Mouse (Mus musculus) CH12.LX (cell line): ENCODE data around the gene Mum1. TPM values are rescaled to one million over a fixed set of nuclear protein-coding genes. Genes with fewer than 3 reads are reported as not detected.
A peak's percentile ranks its signal among the peaks of the same experiment; 100 is the strongest.

Experiments
- DNase-seq: peaks from one replicate; pipeline ENCODE4 v3.0.0-alpha.2; 2013; ENCODE audit errors: extremely low read depth
- H3K27ac ChIP-seq: 2 replicates; pipeline ENCODE4 v1.5.1; 2012; ENCODE audit warnings: low read depth, mild to moderate bottlenecking, control low read depth, moderate library complexity; ENCODE audit not compliant: insufficient read depth
- H3K27me3 ChIP-seq: replicated peaks from 2 replicates; pipeline ENCODE3; 2012; ENCODE audit warnings: inconsistent platforms
- H3K36me3 ChIP-seq, 2 experiments: replicated peaks in 1 of 2; 2 replicates each; pipeline versions ENCODE3 to v1.6.1; 2012; ENCODE audit warnings: inconsistent platforms in 1 of 2, low read length in 1 of 2, mild to moderate bottlenecking in 1 of 2, mixed read lengths in 1 of 2, moderate library complexity in 1 of 2; ENCODE audit not compliant: control insufficient read depth in 1 of 2, insufficient read depth in 1 of 2
- H3K4me1 ChIP-seq, 2 experiments: 2 replicates each; pipeline ENCODE4 v1.6.1; 2012; ENCODE audit warnings: inconsistent platforms in 1 of 2, moderate library complexity in 1 of 2; ENCODE audit not compliant: insufficient read depth in 2 of 2, control insufficient read depth in 1 of 2
- H3K4me2 ChIP-seq: 2 replicates; pipeline ENCODE4 v1.6.1; 2012; ENCODE audit warnings: low read depth, mild to moderate bottlenecking, control low read depth; ENCODE audit not compliant: poor library complexity, insufficient read depth, severe bottlenecking
- H3K4me3 ChIP-seq, 3 experiments: fragments of 150-350 bp in 1 of 3; sonication (generic) in 1 of 3; replicated peaks in 1 of 3; 2 replicates each; pipeline versions ENCODE3 to v1.5.1; 2011 to 2012; ENCODE audit warnings: low read depth in 2 of 3, low read length in 2 of 3, mild to moderate bottlenecking in 2 of 3, moderate library complexity in 2 of 3, control low read depth in 1 of 3, improper control_type of control experiment in 1 of 3, inconsistent platforms in 1 of 3, mixed read lengths in 1 of 3; ENCODE audit not compliant: poor library complexity in 1 of 3
- H3K79me2 ChIP-seq: replicated peaks from 2 replicates; pipeline ENCODE4 v1.6.1; 2012; ENCODE audit warnings: mild to moderate bottlenecking, moderate library complexity; ENCODE audit not compliant: control insufficient read depth, poor library complexity, insufficient read depth, severe bottlenecking; ENCODE audit errors: extremely low read depth
- H3K9ac ChIP-seq: 2 replicates; pipeline ENCODE4 v1.6.1; 2012; ENCODE audit warnings: low read depth, mild to moderate bottlenecking, control low read depth, moderate library complexity; ENCODE audit not compliant: insufficient read depth
- H3K9me3 ChIP-seq: replicated peaks from 2 replicates; pipeline ENCODE3; 2012; ENCODE audit warnings: low read length, inconsistent platforms, mixed read lengths
- BHLHE40 ChIP-seq: IDR thresholded peaks from 2 replicates; pipeline ENCODE4 v1.6.1; 2011; ENCODE audit warnings: mild to moderate bottlenecking, low read depth, low read length, improper control_type of control experiment
- CHD1 ChIP-seq: IDR thresholded peaks from 2 replicates; pipeline ENCODE4 v1.6.1; 2012; ENCODE audit warnings: low read depth, low read length, improper control_type of control experiment, inconsistent platforms
- CHD2 ChIP-seq: IDR thresholded peaks from 2 replicates; pipeline ENCODE4 v1.6.1; 2011; ENCODE audit warnings: low read length, improper control_type of control experiment
- CTCF ChIP-seq, 2 experiments: IDR thresholded peaks in 1 of 2; conservative IDR thresholded peaks in 1 of 2; 2 replicates each; pipeline ENCODE4 v1.5.1; 2011 to 2012; ENCODE audit warnings: low read depth in 2 of 2, low read length in 2 of 2, improper control_type of control experiment in 1 of 2, inconsistent platforms in 1 of 2, mild to moderate bottlenecking in 1 of 2, moderate library complexity in 1 of 2
- E2F4 ChIP-seq: IDR thresholded peaks from 2 replicates; pipeline ENCODE4 v1.6.1; 2011; ENCODE audit warnings: low read depth, low read length, improper control_type of control experiment; ENCODE audit not compliant: insufficient replicate concordance
- ELF1 ChIP-seq: IDR thresholded peaks from 2 replicates; pipeline ENCODE4 v1.6.1; 2014; ENCODE audit warnings: low read depth, mild to moderate bottlenecking, inconsistent platforms, low read length, improper control_type of control experiment
- EP300 ChIP-seq: IDR thresholded peaks from 2 replicates; pipeline ENCODE4 v1.6.1; 2011; ENCODE audit warnings: low read length, improper control_type of control experiment
- ETS1 ChIP-seq: conservative IDR thresholded peaks from 2 replicates; pipeline ENCODE4 v1.6.1; 2012; ENCODE audit warnings: low read depth, mild to moderate bottlenecking, inconsistent platforms, low read length, improper control_type of control experiment, moderate library complexity
- GABPA ChIP-seq: IDR thresholded peaks from 2 replicates; pipeline ENCODE4 v1.6.1; 2012; ENCODE audit warnings: low read depth, low read length, improper control_type of control experiment, inconsistent platforms; ENCODE audit not compliant: insufficient replicate concordance
- HCFC1 ChIP-seq: IDR thresholded peaks from 2 replicates; pipeline ENCODE4 v1.6.1; 2012; ENCODE audit warnings: low read depth, mild to moderate bottlenecking, inconsistent platforms, low read length, improper control_type of control experiment
- IRF4 ChIP-seq: IDR thresholded peaks from 2 replicates; pipeline ENCODE4 v1.6.1; 2014; ENCODE audit warnings: low read depth, mild to moderate bottlenecking, inconsistent platforms, low read length, improper control_type of control experiment
- JUN ChIP-seq: IDR thresholded peaks from 2 replicates; pipeline ENCODE4 v1.6.1; 2011; ENCODE audit warnings: low read depth, mild to moderate bottlenecking, low read length, improper control_type of control experiment, moderate library complexity; ENCODE audit not compliant: insufficient read depth
- JUND ChIP-seq: conservative IDR thresholded peaks from 2 replicates; pipeline ENCODE4 v1.6.1; 2011; ENCODE audit warnings: low read depth, low read length, improper control_type of control experiment
- KAT2A ChIP-seq: IDR thresholded peaks from 2 replicates; pipeline ENCODE4 v1.6.1; 2012; ENCODE audit warnings: low read length, improper control_type of control experiment, inconsistent platforms; ENCODE audit not compliant: insufficient replicate concordance
- MAFK ChIP-seq: IDR thresholded peaks from 2 replicates; pipeline ENCODE4 v1.6.1; 2011; ENCODE audit warnings: low read length, improper control_type of control experiment; ENCODE audit not compliant: insufficient replicate concordance
- MAX ChIP-seq: IDR thresholded peaks from 2 replicates; pipeline ENCODE4 v1.6.1; 2011; ENCODE audit warnings: low read length, improper control_type of control experiment
- MAZ ChIP-seq: IDR thresholded peaks from 2 replicates; pipeline ENCODE4 v1.6.1; 2012; ENCODE audit warnings: low read depth, mild to moderate bottlenecking, inconsistent platforms, low read length, improper control_type of control experiment, moderate library complexity
- MEF2A ChIP-seq: IDR thresholded peaks from 2 replicates; pipeline ENCODE4 v1.6.1; 2014; ENCODE audit warnings: low read depth, mild to moderate bottlenecking, inconsistent platforms, low read length, improper control_type of control experiment, borderline replicate concordance
- MXI1 ChIP-seq: IDR thresholded peaks from 2 replicates; pipeline ENCODE4 v1.6.1; 2011; ENCODE audit warnings: mild to moderate bottlenecking, low read depth, low read length, improper control_type of control experiment
- MYC ChIP-seq: IDR thresholded peaks from 2 replicates; pipeline ENCODE4 v1.6.1; 2011; ENCODE audit warnings: low read depth, mild to moderate bottlenecking, improper control_type of control experiment, low read length
- NELFE ChIP-seq: IDR thresholded peaks from 2 replicates; pipeline ENCODE4 v1.6.1; 2011; ENCODE audit warnings: low read depth, low read length, improper control_type of control experiment
- NRF1 ChIP-seq: IDR thresholded peaks from 2 replicates; pipeline ENCODE4 v1.6.1; 2014; ENCODE audit warnings: low read depth, mild to moderate bottlenecking, inconsistent platforms, low read length, improper control_type of control experiment, moderate library complexity
- PAX5 ChIP-seq: IDR thresholded peaks from 2 replicates; pipeline ENCODE4 v1.6.1; 2012; ENCODE audit warnings: low read length, inconsistent platforms, mixed read lengths
- POLR2A ChIP-seq: IDR thresholded peaks from 2 replicates; pipeline ENCODE4 v1.6.1; 2011; ENCODE audit warnings: low read depth, mild to moderate bottlenecking, improper control_type of control experiment, low read length
- POLR2AphosphoS2 ChIP-seq: IDR thresholded peaks from 2 replicates; pipeline ENCODE4 v1.6.1; 2011; ENCODE audit warnings: low read depth, low read length, improper control_type of control experiment
- RAD21 ChIP-seq: IDR thresholded peaks from 2 replicates; pipeline ENCODE4 v1.6.1; 2011; ENCODE audit warnings: low read depth, mild to moderate bottlenecking, low read length, improper control_type of control experiment, moderate library complexity
- RCOR1 ChIP-seq: conservative IDR thresholded peaks from 2 replicates; pipeline ENCODE4 v1.6.1; 2012; ENCODE audit warnings: low read depth, mild to moderate bottlenecking, inconsistent platforms, low read length, improper control_type of control experiment
- SIN3A ChIP-seq: IDR thresholded peaks from 2 replicates; pipeline ENCODE4 v1.6.1; 2012; ENCODE audit warnings: low read length, improper control_type of control experiment, inconsistent platforms
- SMC3 ChIP-seq: IDR thresholded peaks from 2 replicates; pipeline ENCODE4 v1.6.1; 2011; ENCODE audit warnings: low read depth, low read length, improper control_type of control experiment
- TBP ChIP-seq: conservative IDR thresholded peaks from 2 replicates; pipeline ENCODE4 v1.6.1; 2011; ENCODE audit warnings: low read depth, low read length, improper control_type of control experiment
- TCF12 ChIP-seq: IDR thresholded peaks from 2 replicates; pipeline ENCODE4 v1.6.1; 2014; ENCODE audit warnings: low read depth, mild to moderate bottlenecking, inconsistent platforms, low read length, improper control_type of control experiment
- UBTF ChIP-seq: IDR thresholded peaks from 2 replicates; pipeline ENCODE4 v1.6.1; 2012; ENCODE audit warnings: low read depth, mild to moderate bottlenecking, inconsistent platforms, low read length, improper control_type of control experiment, moderate library complexity
- USF1 ChIP-seq: IDR thresholded peaks from 2 replicates; pipeline ENCODE4 v1.6.1; 2014; ENCODE audit warnings: low read depth, mild to moderate bottlenecking, inconsistent platforms, low read length, improper control_type of control experiment
- USF2 ChIP-seq: conservative IDR thresholded peaks from 2 replicates; pipeline ENCODE4 v1.6.1; 2011; ENCODE audit warnings: low read depth, low read length, improper control_type of control experiment
- ZC3H11A ChIP-seq: IDR thresholded peaks from 2 replicates; pipeline ENCODE4 v1.6.1; 2012; ENCODE audit warnings: low read depth, mild to moderate bottlenecking, inconsistent platforms, low read length, improper control_type of control experiment
- ZKSCAN1 ChIP-seq: IDR thresholded peaks from 2 replicates; pipeline ENCODE4 v1.6.1; 2012; ENCODE audit warnings: low read depth, inconsistent platforms, low read length, improper control_type of control experiment, borderline replicate concordance
- ZMIZ1 ChIP-seq: IDR thresholded peaks from 2 replicates; pipeline ENCODE4 v1.6.1; 2012; ENCODE audit warnings: low read depth, mild to moderate bottlenecking, inconsistent platforms, low read length, improper control_type of control experiment
- ZNF384 ChIP-seq: IDR thresholded peaks from 2 replicates; pipeline ENCODE4 v1.6.1; 2012; ENCODE audit warnings: low read depth, low read length, improper control_type of control experiment, inconsistent platforms
- dilution Hi-C: fragments of 300-500 bp; cut with MboI; formaldehyde crosslinking; loops from 2 replicates; pipeline ENCODE4 v1.14.3; 2020; ENCODE audit warnings: low sequenced_read_pairs; ENCODE audit not compliant: extremely low pct_unique_long_range_greater_than_20kb, extremely low pct_ligation_motif_present
- in situ Hi-C: fragments of 300-500 bp; cut with MboI; formaldehyde crosslinking; loops from 3 replicates; pipeline ENCODE4 v1.14.3; 2019; ENCODE audit warnings: low sequenced_read_pairs, low pct_ligation_motif_present, low pct_unique_long_range_greater_than_20kb, mixed read lengths
- polyA plus RNA-seq: library from polyadenylated mRNA; unstranded; fragments of >175 nt; gene quantifications from 2 replicates; pipeline ENCODE4 v1.2.1, GENCODE M21; 2012; ENCODE audit warnings: low read depth; ENCODE audit not compliant: insufficient read length
- total RNA-seq, 2 experiments: library from RNA; depleted of rRNA; stranded (reverse); fragments of 300-350 nt in 1 of 2; fragments of >200 nt in 1 of 2; gene quantifications; 2 replicates each; pipeline ENCODE4 v1.2.3; 2012 to 2014

Mum1 gene
- total and polyA plus RNA-seq, 3 experiments: 22.9 to 35.6 (median 25.1) TPM

DNA sequence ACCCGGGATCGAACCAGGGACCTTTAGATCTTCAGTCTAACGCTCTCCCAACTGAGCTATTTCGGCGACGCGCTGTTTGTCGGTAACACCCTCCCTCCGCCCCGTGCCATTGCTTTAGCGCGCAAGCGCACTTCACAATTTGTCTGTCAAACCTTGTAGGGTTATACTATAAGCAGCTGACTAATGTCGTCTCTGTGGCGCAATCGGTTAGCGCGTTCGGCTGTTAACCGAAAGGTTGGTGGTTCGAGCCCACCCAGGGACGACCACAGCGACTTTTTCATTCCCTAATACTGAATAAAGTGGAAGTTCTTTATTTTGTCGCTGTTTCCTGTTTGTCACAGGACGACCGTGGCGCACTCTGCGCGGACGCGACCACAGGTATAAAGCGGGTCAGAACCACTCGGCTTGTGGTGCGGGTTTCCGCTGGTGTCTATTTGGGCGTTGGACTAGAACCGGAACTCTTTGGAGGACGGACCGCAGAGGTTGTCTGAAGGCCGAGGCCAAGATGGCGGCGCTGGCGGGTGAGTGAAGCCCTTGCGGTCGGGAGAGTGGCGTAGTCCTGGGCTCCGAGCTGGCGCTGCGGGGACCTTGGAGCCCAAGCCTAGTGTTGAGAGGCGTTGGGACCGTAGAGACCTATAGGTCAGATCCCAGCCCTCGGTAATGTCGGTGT, 22.9 kb downstream of the Mum1 start, which contains the start of gene Ndufs7:
TSS of gene Ndufs7 (plus strand) at position 151 of the 670 bp plus-strand sequence.
- in situ Hi-C loops: loop anchor here (5.0 kb wide), 1 partner anchor 72 kb away; the partner anchor contains the start of gene Efna2
- H3K9me3 ChIP-seq: no peaks in the 10 kb centered on the region
- peaks cover 21% of the 10 kb centered on the region for H3K79me2 ChIP-seq
- H3K9ac ChIP-seq: peak within 1 kb of the TSS; percentile 87
- peak within 1 kb of the TSS; percentile 61 to 94 (median 74) for H3K4me3 ChIP-seq
- peak within 1 kb of the TSS; percentile 59 for H3K4me2 ChIP-seq
- H3K27ac ChIP-seq: peak within 1 kb of the TSS; percentile 57
- dilution Hi-C loops: no loop called here
- peak; percentile 89 for TF ChIP-seq MXI1
- no peak for TF ChIP-seq PAX5
- peak; percentile 99 for TF ChIP-seq TBP
- peak; percentile 87 for TF ChIP-seq MAX
- TF ChIP-seq RCOR1: peak; percentile 84
- TF ChIP-seq BHLHE40: peak; percentile 73
- TF ChIP-seq POLR2AphosphoS2: no peak
- no peak for TF ChIP-seq CHD1
- peak; percentile 99 for TF ChIP-seq SIN3A
- peak; percentile 99 for TF ChIP-seq ELF1
- no peak for TF ChIP-seq USF1
- TF ChIP-seq RAD21: no peak; the same call in 1 of the 2 replicates
- no peak for TF ChIP-seq EP300
- peak; percentile 83; the same call in 1 of the 2 replicates for TF ChIP-seq E2F4
- peak; percentile 85 for TF ChIP-seq KAT2A
- TF ChIP-seq MAFK: peak; percentile 95
- peak; percentile 87 for TF ChIP-seq MEF2A
- peak; percentile 97 for TF ChIP-seq TCF12
- TF ChIP-seq CHD2: peak; percentile 62; the same call in 1 of the 2 replicates
- peak; percentile 68; the same call in 1 of the 2 replicates for TF ChIP-seq ETS1
- peak; percentile 45 for TF ChIP-seq ZNF384
- TF ChIP-seq MYC: peak; percentile 84; the same call in 1 of the 2 replicates
- TF ChIP-seq ZC3H11A: no peak
- no peak for TF ChIP-seq JUN
- TF ChIP-seq POLR2A: peak; percentile 92
- TF ChIP-seq ZMIZ1: peak; percentile 46
- TF ChIP-seq UBTF: no peak
- TF ChIP-seq JUND: peak; percentile 59
- peak; percentile 41 for TF ChIP-seq SMC3
- no peak for TF ChIP-seq ZKSCAN1
- peak; percentile 74; the same call in 1 of the 2 replicates for TF ChIP-seq MAZ
- TF ChIP-seq NRF1: peak; percentile 81
- no peak for TF ChIP-seq CTCF (conservative IDR thresholded peaks at IDR 0.05 in 1 of 2, IDR thresholded peaks at IDR 0.05 in 1 of 2; ENCODE audit: low read depth in 2 of 2, low read length in 2 of 2)
- TF ChIP-seq NELFE: peak; percentile 95
- TF ChIP-seq GABPA: peak; percentile 42; the same call in 1 of the 2 replicates
- TF ChIP-seq USF2: no peak
- peak; percentile 90 for TF ChIP-seq IRF4
- TF ChIP-seq HCFC1: peak; percentile 97
- no peaks in the 10 kb centered on the region for H3K27me3 ChIP-seq
- peaks cover 25 to 50% of the 10 kb centered on the region in 2 experiments for H3K36me3 ChIP-seq
- peaks cover 4 to 34% of the 10 kb centered on the region in 2 experiments for H3K4me1 ChIP-seq
- DNase-seq: peak; percentile 93
